Mouse (Mus musculus) CD4-positive, CD25-positive, alpha-beta regulatory T cell, adult 9 weeks (primary cell): ENCODE data around the gene Siglec1. TPM values are rescaled to one million over a fixed set of nuclear protein-coding genes. Genes with fewer than 3 reads are reported as not detected.

Experiments used
- polyA plus RNA-seq: library from polyadenylated mRNA; unstranded; fragments of 100-300 nt; shearing (Covaris generic); gene quantifications from one replicate; pipeline ENCODE4 v1.2.1, GENCODE M21; 2017

Siglec1 gene
- polyA plus RNA-seq: 0.10 TPM

GRCm38 (mm10) chr2:131086667-131087390 is at the start of gene Siglec1:
Siglec1 (minus strand) TSS chr2:131086765.

GRCm38 (mm10) chr2:131132930-131133547 is 46.5 kb upstream of the Siglec1 start, which contains the start of gene Gm11037:
Gm11037 (plus strand) TSS chr2:131133497.

GRCm38 (mm10) chr2:131127161-131127730 is 40.7 kb upstream of the Siglec1 start, which contains the start of gene Hspa12b:
Hspa12b (plus strand) TSS chr2:131127280.

DNA sequence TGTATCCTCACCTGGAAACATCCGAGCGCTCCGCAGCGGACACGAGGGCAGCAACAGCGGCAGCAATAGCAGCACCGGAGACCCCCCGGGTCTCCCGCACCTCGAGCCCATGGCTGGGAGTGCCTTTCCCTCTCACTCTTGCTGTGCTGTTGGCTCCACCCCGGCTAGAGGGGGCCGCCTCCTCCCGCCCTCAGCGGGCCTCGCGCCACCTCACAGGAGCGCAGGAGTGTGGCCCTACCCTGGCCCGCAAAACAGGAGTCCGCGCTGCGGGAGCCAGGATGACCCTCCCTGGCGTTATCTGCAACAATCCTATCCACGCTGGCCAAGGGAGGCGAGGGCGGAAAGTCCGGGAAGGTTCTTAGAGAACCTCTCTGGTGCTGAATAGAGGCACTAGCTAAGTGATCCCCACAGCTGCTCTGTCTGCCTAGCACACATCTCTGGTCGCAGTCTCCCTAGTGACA is 23.1 kb downstream of the Siglec1 start, which contains the start of gene Adam33:
TSS of gene Adam33 (minus strand) at position 411 of the 461 bp plus-strand sequence.

DNA sequence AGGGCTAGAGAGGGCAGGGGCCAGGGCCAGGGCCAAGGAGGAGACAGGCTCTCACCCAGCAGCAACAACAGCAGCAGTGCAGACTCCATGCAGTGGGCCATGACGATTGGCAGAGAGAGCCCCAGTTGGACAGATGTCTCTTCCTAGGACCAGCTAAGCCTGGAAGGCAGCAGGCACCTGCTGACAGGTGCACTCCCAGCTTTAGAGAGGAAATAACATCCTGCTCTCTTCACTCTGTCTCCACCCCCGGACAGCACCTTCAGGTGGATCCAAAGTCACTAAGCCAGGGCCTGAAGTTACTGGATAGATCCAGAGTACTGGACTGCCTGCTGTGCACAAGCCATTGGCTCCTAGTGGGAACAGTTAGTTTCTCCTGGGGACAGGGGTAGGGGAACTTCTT is 43.6 kb downstream of the Siglec1 start, which contains the start of gene Gfra4:
TSS of gene Gfra4 (minus strand) at position 101 of the 400 bp plus-strand sequence.

Other genes starting within 250 kb of the Siglec1 start
- gene 4930402H24Rik, start 180.4 kb downstream of the Siglec1 start, polyA plus RNA-seq: 8.1 TPM
- gene Atrn, start 180.3 kb downstream of the Siglec1 start, polyA plus RNA-seq: 2.9 TPM
- not detected for gene Gfra4, start 43.7 kb downstream of the Siglec1 start, polyA plus RNA-seq
- not detected for gene Adam33, start 23.0 kb downstream of the Siglec1 start, polyA plus RNA-seq
- gene Hspa12b, start 40.5 kb upstream of the Siglec1 start, polyA plus RNA-seq: not detected
- gene Gm11037, start 46.7 kb upstream of the Siglec1 start, polyA plus RNA-seq: not detected
- gene 1700037H04Rik, start 73.3 kb upstream of the Siglec1 start, polyA plus RNA-seq: 49.0 TPM
- 2.1 TPM for gene Cenpb, start 93.3 kb upstream of the Siglec1 start, polyA plus RNA-seq
- gene Cdc25b, start 100.2 kb upstream of the Siglec1 start, polyA plus RNA-seq: 102 TPM
- gene Spef1, start 100.5 kb upstream of the Siglec1 start, polyA plus RNA-seq: not detected
- gene Ap5s1, start 120.3 kb upstream of the Siglec1 start, polyA plus RNA-seq: 25.5 TPM
- gene Mavs, start 147.3 kb upstream of the Siglec1 start, polyA plus RNA-seq: 32.7 TPM
- 7.5 TPM for gene Pank2, start 175.7 kb upstream of the Siglec1 start, polyA plus RNA-seq